Mouse (Mus musculus): Measurements from ENCODE around the gene Sept3. TPM values are rescaled to one million over a fixed set of nuclear protein-coding genes. Genes with fewer than 3 reads are reported as not detected.
A peak's percentile ranks its signal among the peaks of the same experiment; 100 is the strongest.

Sept3 gene
- polyA plus RNA-seq, 1 experiment = 1.6 TPM

DNA sequence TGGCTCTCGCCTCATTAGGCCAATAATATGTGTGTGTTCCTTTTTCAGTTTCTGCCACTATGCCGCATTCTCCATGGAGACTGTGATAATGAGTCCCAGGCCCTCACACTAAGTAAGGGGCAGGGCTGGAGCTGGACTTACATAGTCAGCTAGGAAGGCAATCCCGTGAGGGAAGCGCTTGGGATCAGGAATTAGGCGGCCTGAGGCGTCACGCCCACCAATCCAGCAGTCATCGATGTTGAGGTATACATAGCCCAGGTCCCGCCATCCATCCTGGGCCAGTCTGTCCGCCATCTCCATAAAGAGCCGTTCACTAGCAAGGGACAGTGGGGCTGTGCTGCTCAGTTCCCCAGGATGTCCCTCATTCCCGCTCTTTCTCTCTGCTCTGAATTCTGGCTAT lies 61.9 kb downstream of the Sept3 start:
- TF ChIP-seq POLR2A (IDR thresholded peaks at IDR 0.05; ENCODE audit: low read depth, low read length) = no peak
- no peak for TF ChIP-seq CTCF (IDR thresholded peaks at IDR 0.05; ENCODE audit: borderline replicate concordance, insufficient read depth, low read length)

DNA sequence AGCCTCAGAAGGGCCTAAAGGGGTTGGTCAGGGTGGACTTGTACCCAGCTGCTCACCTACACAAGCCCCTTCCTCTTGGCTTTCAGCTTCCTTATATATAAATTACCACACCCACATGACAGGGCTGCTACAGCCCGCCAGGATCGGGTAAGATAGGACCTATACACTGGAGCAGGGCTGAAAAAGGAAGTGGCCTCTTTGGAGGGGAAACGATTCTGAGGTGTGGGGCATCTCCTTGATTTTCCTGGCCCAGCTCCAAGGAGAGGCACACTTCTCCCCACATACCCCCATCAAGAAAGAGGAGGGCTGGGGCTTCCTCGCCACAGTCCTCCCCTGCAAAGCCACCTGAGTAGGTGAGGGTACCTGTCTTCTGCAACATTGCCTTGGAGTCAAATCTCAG lies 63.2 kb downstream of the Sept3 start:
- TF ChIP-seq CTCF (IDR thresholded peaks at IDR 0.05; ENCODE audit: borderline replicate concordance, insufficient read depth, low read length) (no peak), POLR2A (IDR thresholded peaks at IDR 0.05; ENCODE audit: low read depth, low read length) (no peak)
- H3K4me3 ChIP-seq (ENCODE audit: insufficient read depth, low read length) = peak overlapping the region; percentile 61
- H3K27ac ChIP-seq (ENCODE audit: insufficient read depth, low read length) = no peak overlapping the region
- peaks cover 5% of the 10 kb centered on the region; the same call in 1 of the 2 replicates for H3K4me1 ChIP-seq (ENCODE audit: control insufficient read depth, insufficient read depth, low read length)

More for the DNA sequence above, 61.9 kb downstream of the Sept3 start:
- Histone ChIP-seq H3K4me1 (ENCODE audit: control insufficient read depth, insufficient read depth, low read length) (peaks cover 5% of the 10 kb centered on the region; the same call in 1 of the 2 replicates), H3K4me3 (ENCODE audit: insufficient read depth, low read length) (no peak overlapping the region), H3K27ac (ENCODE audit: insufficient read depth, low read length) (no peak overlapping the region)

DNA sequence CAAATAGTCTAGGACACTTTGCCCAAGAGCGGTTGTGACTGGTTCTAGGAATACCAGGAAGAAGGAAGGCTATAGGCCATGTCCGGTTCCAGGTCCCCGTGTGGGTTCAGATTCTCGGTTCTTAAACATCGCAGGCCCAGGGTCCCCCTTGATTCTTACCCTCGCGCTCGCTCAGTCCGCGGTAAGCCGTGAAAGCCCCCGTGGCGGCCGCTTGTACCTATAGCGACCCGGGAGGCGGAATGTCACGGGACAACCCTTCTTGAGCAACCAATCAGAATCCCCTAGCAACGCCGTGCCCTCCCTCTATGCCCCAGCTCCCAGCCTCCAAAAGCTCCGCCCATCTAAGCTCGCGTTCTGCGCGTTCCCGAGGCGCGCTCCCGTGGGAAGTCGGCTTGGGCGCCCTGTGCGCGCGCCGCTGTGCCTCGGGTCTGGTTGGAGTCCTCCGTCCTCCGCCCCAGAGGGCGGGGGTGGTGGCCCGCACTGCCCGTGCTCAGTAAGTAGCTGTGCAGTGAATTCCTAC lies 64.0 kb downstream of the Sept3 start, which contains the start of the genes Naga, Pheta2 and Smdt1:
Naga (minus strand) TSS at position 333 of the 520 bp plus-strand sequence.
Pheta2 (plus strand) TSS at position 350 of the 520 bp plus-strand sequence.
Smdt1 (plus strand) TSS at position 367 of the 520 bp plus-strand sequence.
- TF ChIP-seq CTCF (IDR thresholded peaks at IDR 0.05; ENCODE audit: borderline replicate concordance, insufficient read depth, low read length) (no peak), POLR2A (IDR thresholded peaks at IDR 0.05; ENCODE audit: low read depth, low read length) (peak; percentile 57; the same call in 1 of the 2 replicates)
- Histone ChIP-seq H3K4me3 (ENCODE audit: insufficient read depth, low read length) (peak within 1 kb of the TSS; percentile 61), H3K4me1 (ENCODE audit: control insufficient read depth, insufficient read depth, low read length) (peaks cover 5% of the 10 kb centered on the region; the same call in 1 of the 2 replicates), H3K27ac (ENCODE audit: insufficient read depth, low read length) (no peak within 1 kb of the TSS)

DNA sequence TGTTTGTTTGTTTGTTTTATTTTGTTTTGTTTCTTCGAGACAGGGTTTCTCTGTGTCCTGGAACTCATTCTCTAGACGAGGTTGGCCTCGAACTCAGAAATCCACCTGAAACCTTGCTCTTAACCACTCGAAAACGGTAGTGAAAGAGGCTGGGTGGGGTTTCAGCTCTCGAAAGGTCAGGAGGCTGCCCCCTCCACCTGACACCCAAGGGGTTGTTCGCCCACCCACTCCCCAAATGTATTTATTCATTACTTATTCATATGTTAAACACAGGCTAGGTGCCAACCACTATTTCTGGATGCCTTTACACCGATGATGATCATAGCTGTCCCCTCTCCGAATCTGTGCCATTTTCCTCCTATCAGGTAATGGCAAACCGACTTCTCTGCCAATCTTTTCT lies 64.5 kb downstream of the Sept3 start:
- TF ChIP-seq CTCF (IDR thresholded peaks at IDR 0.05; ENCODE audit: borderline replicate concordance, insufficient read depth, low read length) = no peak
- Histone ChIP-seq H3K27ac (ENCODE audit: insufficient read depth, low read length) (no peak overlapping the region), H3K4me1 (ENCODE audit: control insufficient read depth, insufficient read depth, low read length) (peaks cover 5% of the 10 kb centered on the region; the same call in 1 of the 2 replicates), H3K4me3 (ENCODE audit: insufficient read depth, low read length) (0 out of 2 replicates have a peak overlapping the region, but pooled peaks have one; percentile 17)

DNA sequence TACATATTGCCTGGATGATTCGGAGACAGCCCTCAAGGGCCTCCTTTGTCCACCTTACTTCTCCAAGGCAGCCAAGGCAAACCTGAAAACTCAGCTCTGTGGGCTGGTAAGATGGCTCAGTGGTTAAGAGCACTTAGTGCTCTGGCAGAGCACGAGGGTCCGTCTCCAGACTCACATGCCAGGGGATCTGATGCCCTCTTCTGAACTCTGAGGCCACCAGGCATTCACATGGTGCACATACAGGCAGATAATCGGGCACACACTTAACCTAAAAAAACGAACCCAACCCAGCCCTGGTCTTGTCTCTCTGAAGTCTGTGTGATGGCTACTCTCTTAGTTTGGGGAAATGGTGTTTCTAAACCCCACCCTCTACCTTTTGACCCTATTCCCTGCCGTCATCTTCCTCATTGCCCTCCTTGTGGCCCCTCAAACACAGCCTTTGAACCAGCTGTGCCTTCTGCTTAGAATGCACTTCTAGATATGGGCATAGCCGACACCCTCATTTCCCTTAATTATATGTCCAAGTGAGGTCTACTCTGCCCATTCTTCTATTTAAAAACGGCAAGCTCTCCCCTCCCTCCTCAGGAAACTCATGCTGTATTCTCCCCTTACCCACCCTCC lies 65.1 kb downstream of the Sept3 start:
- H3K27ac ChIP-seq (ENCODE audit: insufficient read depth, low read length) = no peak overlapping the region
- H3K4me1 ChIP-seq (ENCODE audit: control insufficient read depth, insufficient read depth, low read length) = peaks cover 5% of the 10 kb centered on the region; the same call in 1 of the 2 replicates
- TF ChIP-seq CTCF (IDR thresholded peaks at IDR 0.05; ENCODE audit: borderline replicate concordance, insufficient read depth, low read length) = no peak
- no peak for TF ChIP-seq POLR2A (IDR thresholded peaks at IDR 0.05; ENCODE audit: low read depth, low read length)
- H3K4me3 ChIP-seq (ENCODE audit: insufficient read depth, low read length) = no peak overlapping the region

DNA sequence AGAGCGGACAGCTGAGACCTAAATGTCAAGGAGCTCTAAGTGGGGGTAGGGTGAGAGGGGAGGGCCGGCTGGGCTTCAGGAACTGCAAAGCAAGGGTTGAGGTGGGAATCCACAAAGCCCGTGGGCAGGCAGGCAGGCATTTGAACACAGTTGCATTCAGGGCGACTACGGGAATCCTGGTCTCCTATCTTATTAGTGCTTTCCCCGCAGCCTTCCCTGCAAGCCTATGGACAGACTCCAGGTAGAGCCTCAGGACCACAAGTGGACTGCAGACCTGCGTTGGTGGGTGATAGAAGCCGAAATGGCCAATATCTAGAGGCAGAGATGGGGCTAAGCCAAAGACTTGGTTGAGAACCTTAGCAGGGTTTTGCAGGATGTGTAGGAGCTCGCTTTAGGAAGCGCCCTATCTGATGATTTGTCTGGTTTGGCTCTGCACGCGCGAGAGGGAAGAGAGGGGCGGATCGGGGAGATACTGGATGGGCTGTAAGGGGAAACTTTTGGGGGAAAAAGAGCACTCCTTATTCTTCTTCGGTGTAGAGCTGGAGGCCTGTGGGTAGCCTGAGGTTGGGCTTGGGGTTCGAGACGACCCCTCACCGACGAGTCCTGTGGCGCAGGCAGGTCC lies 65.8 kb downstream of the Sept3 start:
- TF ChIP-seq CTCF (IDR thresholded peaks at IDR 0.05; ENCODE audit: borderline replicate concordance, insufficient read depth, low read length) (no peak), POLR2A (IDR thresholded peaks at IDR 0.05; ENCODE audit: low read depth, low read length) (no peak)
- H3K4me1 ChIP-seq (ENCODE audit: control insufficient read depth, insufficient read depth, low read length) = peaks cover 5% of the 10 kb centered on the region; the same call in 1 of the 2 replicates
- H3K27ac ChIP-seq (ENCODE audit: insufficient read depth, low read length) = no peak overlapping the region
- peak overlapping the region; percentile 30; the same call in 1 of the 2 replicates for H3K4me3 ChIP-seq (ENCODE audit: insufficient read depth, low read length)

DNA sequence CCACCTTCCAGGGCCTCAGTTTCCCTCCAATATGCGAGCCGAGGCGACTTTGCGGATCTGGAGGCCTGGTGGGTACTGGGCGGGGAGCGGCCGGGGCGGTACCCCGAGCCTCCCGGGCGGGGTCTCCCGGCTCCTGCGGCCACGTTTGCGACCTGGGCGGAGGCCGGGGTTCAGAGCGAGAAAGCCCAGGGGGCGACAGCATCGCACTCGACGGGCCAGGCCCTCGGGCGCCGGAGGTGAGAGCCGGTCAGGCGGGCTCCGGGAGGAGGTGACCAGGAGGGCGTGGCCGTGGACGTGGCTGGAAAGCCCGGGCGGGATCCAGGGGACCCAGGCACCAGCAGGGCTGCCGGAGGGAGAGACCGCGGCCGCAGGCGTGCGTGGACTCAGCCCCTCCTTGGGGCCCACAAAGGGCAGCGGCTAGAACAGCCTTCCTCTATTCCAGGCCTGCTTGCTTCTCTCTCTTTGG lies 66.4 kb downstream of the Sept3 start:
- Histone ChIP-seq H3K27ac (ENCODE audit: insufficient read depth, low read length) (peak overlapping the region; percentile 9; the same call in 1 of the 2 replicates), H3K4me1 (ENCODE audit: control insufficient read depth, insufficient read depth, low read length) (peaks cover 5% of the 10 kb centered on the region; the same call in 1 of the 2 replicates), H3K4me3 (ENCODE audit: insufficient read depth, low read length) (peak overlapping the region; percentile 30)
- TF ChIP-seq POLR2A (IDR thresholded peaks at IDR 0.05; ENCODE audit: low read depth, low read length) = peak; percentile 70
- TF ChIP-seq CTCF (IDR thresholded peaks at IDR 0.05; ENCODE audit: borderline replicate concordance, insufficient read depth, low read length) = no peak

DNA sequence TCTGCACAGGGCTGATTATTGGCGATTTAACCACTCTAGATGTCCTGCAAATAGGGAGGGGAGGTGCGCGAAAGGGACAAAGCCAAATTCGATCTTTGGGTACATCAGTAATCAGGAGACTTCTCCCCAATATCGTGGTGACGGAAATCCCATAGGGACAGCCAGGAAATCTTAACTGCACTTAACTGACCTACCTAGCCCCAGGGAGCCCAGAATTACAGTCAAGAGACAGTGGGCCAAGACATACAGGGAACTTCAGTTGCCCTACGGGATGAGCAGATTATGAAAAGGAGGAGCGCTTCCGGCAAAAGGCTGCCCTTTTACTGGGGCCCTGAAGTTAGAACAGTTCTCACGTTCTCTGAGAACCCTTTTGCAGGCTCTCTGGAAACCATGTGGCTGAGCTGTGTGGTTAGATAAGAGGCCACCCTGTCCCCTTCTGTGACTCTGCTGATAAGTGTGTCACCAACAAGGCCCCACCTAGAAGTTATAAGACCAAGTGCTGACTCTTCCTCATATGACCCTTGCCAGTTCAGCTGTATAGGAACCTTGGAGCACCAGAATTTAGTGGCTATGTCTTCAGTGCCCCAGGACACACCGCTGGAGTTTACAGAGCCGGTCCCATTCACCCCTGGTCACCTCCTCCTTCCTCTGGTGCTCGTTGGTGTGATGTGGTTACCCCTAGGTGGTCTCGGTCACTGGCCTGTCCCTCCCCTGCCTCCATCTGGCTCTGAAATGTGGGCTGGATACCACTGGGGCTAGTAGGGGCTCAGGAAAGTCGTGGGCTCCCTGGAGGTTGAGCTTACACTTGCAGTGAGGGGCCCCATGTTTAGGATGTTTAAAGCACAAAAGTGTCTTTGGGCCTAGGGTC lies 67.2 kb downstream of the Sept3 start:
- H3K4me3 ChIP-seq (ENCODE audit: insufficient read depth, low read length) = peak overlapping the region; percentile 30
- peaks cover 5% of the 10 kb centered on the region; the same call in 1 of the 2 replicates for H3K4me1 ChIP-seq (ENCODE audit: control insufficient read depth, insufficient read depth, low read length)
- peak overlapping the region; percentile 9; the same call in 1 of the 2 replicates for H3K27ac ChIP-seq (ENCODE audit: insufficient read depth, low read length)
- no peak for TF ChIP-seq CTCF (IDR thresholded peaks at IDR 0.05; ENCODE audit: borderline replicate concordance, insufficient read depth, low read length)
- no peak for TF ChIP-seq POLR2A (IDR thresholded peaks at IDR 0.05; ENCODE audit: low read depth, low read length)

DNA sequence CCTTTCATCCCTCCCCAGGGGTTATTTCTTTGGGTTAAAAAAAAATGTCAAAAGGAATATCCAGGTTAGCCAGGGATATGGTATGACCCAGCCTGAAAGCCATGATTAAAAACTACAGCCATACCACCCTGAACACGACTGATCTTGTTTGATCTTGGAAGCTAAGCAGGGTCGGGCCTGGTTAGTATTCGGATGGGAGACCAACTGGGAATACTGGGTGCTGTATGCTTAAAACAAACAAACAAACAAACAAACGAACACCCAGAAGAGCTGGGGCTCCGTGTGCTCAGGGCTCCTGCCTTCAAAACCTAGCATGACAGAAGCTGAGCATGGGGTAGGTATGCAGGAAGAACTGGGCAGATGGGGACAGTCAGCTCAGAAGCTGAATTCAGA lies 67.8 kb downstream of the Sept3 start:
- H3K4me3 ChIP-seq (ENCODE audit: insufficient read depth, low read length) = no peak overlapping the region
- peaks cover 6% of the 10 kb centered on the region; the same call in 1 of the 2 replicates for H3K4me1 ChIP-seq (ENCODE audit: control insufficient read depth, insufficient read depth, low read length)
- H3K27ac ChIP-seq (ENCODE audit: insufficient read depth, low read length) = no peak overlapping the region
- no peak for TF ChIP-seq CTCF (IDR thresholded peaks at IDR 0.05; ENCODE audit: borderline replicate concordance, insufficient read depth, low read length)
- TF ChIP-seq POLR2A (IDR thresholded peaks at IDR 0.05; ENCODE audit: low read depth, low read length) = no peak
